Mouse (Mus musculus) liver, embryonic 11.5 days (tissue): ENCODE results near the gene Yeats4. TPM values are rescaled to one million over a fixed set of nuclear protein-coding genes. Genes with fewer than 3 reads are reported as not detected.

Source experiments
- ATAC-seq: fragments of 200-750 bp; cut with Nextera tagmentation; replicated peaks from 2 replicates; pipeline ENCODE4 v1.8.0; 2017; ENCODE audit warnings: moderate number of reproducible peaks, mild to moderate bottlenecking, moderate TSS enrichment, moderate library complexity; ENCODE audit not compliant: low FRiP score
- DNase-seq: peaks from one replicate; pipeline ENCODE4 v3.0.0-alpha.2; 2017; ENCODE audit warnings: low spot score
- H3K27ac ChIP-seq: fragments of 300-500 bp; sonication (generic); 2 replicates; pipeline ENCODE4 v1.5.1; 2014; ENCODE audit warnings: mild to moderate bottlenecking, low read depth, low read length, control low read depth
- H3K27me3 ChIP-seq: fragments of 300-500 bp; sonication (generic); replicated peaks from 2 replicates; pipeline ENCODE4 v1.6.1; 2014; ENCODE audit warnings: low read length, mixed read lengths; ENCODE audit not compliant: control insufficient read depth, insufficient read depth
- H3K36me3 ChIP-seq: fragments of 300-500 bp; sonication (generic); 2 replicates; pipeline ENCODE4 v1.6.1; 2014; ENCODE audit warnings: mild to moderate bottlenecking, low read length, moderate library complexity, mixed read lengths; ENCODE audit not compliant: control insufficient read depth, insufficient read depth
- H3K4me1 ChIP-seq: fragments of 300-500 bp; sonication (generic); replicated peaks from 2 replicates; pipeline ENCODE4 v1.6.1; 2014; ENCODE audit warnings: low read length, mixed read lengths; ENCODE audit not compliant: control insufficient read depth, insufficient read depth
- H3K4me2 ChIP-seq: fragments of 300-500 bp; sonication (generic); 2 replicates; pipeline ENCODE4 v1.6.1; 2014; ENCODE audit warnings: mild to moderate bottlenecking, control low read depth, moderate library complexity
- H3K4me3 ChIP-seq: fragments of 300-500 bp; sonication (generic); 2 replicates; pipeline ENCODE4 v1.5.1; 2014; ENCODE audit warnings: low read depth, low read length, control low read depth
- H3K9ac ChIP-seq: fragments of 300-500 bp; sonication (generic); 2 replicates; pipeline ENCODE4 v1.6.1; 2014; ENCODE audit warnings: low read depth, low read length, control low read depth
- H3K9me3 ChIP-seq: fragments of 300-500 bp; sonication (generic); 2 replicates; pipeline ENCODE4 v1.6.1; 2016; ENCODE audit warnings: low read length, inconsistent platforms, mixed read lengths; ENCODE audit not compliant: control insufficient read depth
- WGBS: fragments of 180-500 bp; shearing (Covaris S2); extraction: QIAGEN DNeasy Blood & Tissue Kit; methylation state at CpG from one replicate; pipeline ENCODE4 v1.1.7; 2014; 5-methylcytosine and 5-hydroxymethylcytosine counted together
- polyA plus RNA-seq: library from polyadenylated mRNA; unstranded; fragments of >200 nt; fragmentation: Nextera tagmentation; extraction: Ambion mirVana; gene quantifications from 2 replicates; pipeline ENCODE4 v1.2.1, GENCODE M21; 2014

Yeats4 gene
- polyA plus RNA-seq, 1 experiment from 2014 or later = 83.2 TPM

- no peaks in the 10 kb centered on the region for H3K9me3 ChIP-seq
- no peak overlapping the region for H3K4me3 ChIP-seq
- WGBS = 82% methylated on average over 12 of the region's 12 CpGs
- H3K4me1 ChIP-seq = no peaks in the 10 kb centered on the region; the same call in 1 of the 2 replicates
- no peaks in the 10 kb centered on the region for H3K27me3 ChIP-seq
- no peak overlapping the region for H3K4me2 ChIP-seq
- no peak for DNase-seq
- no peak overlapping the region for H3K27ac ChIP-seq
- no peak overlapping the region for H3K9ac ChIP-seq
- H3K36me3 ChIP-seq = no peaks in the 10 kb centered on the region
- ATAC-seq = no peak
Observed at GRCm38 (mm10) chr10:117195005-117195404, 29.3 kb downstream of the Yeats4 start.

- H3K4me1 ChIP-seq = no peaks in the 10 kb centered on the region; the same call in 1 of the 2 replicates
- H3K4me3 ChIP-seq = no peak overlapping the region
- no peaks in the 10 kb centered on the region for H3K27me3 ChIP-seq
- no peak overlapping the region for H3K4me2 ChIP-seq
- 86% methylated on average over 5 of the region's 5 CpGs for WGBS
- ATAC-seq (no peak), DNase-seq (no peak)
- H3K36me3 ChIP-seq = no peaks in the 10 kb centered on the region
- H3K9ac ChIP-seq = no peak overlapping the region
- H3K27ac ChIP-seq = no peak overlapping the region
- H3K9me3 ChIP-seq = no peaks in the 10 kb centered on the region
Observed at GRCm38 (mm10) chr10:117193364-117193763, 30.9 kb downstream of the Yeats4 start.

- no peaks in the 10 kb centered on the region for H3K9me3 ChIP-seq
- no peak overlapping the region for H3K4me2 ChIP-seq
- 45% methylated on average over 9 of the region's 9 CpGs for WGBS
- no peak for DNase-seq
- H3K27me3 ChIP-seq = no peaks in the 10 kb centered on the region
- 0 out of 2 replicates have a peak, but pooled peaks cover 3% of the 10 kb centered on the region for H3K4me1 ChIP-seq
- H3K36me3 ChIP-seq = no peaks in the 10 kb centered on the region
- ATAC-seq = no peak
- H3K27ac ChIP-seq = no peak overlapping the region
- H3K4me3 ChIP-seq = no peak overlapping the region
- no peak overlapping the region for H3K9ac ChIP-seq
Observed at GRCm38 (mm10) chr10:117185399-117186089, 38.8 kb downstream of the Yeats4 start.

- Histone ChIP-seq H3K4me3 (no peak overlapping the region), H3K4me2 (no peak overlapping the region), H3K36me3 (no peaks in the 10 kb centered on the region), H3K27ac (no peak overlapping the region), H3K27me3 (no peaks in the 10 kb centered on the region), H3K4me1 (0 out of 2 replicates have a peak, but pooled peaks cover 3% of the 10 kb centered on the region), H3K9ac (no peak overlapping the region), H3K9me3 (no peaks in the 10 kb centered on the region)
- DNase-seq (no peak), ATAC-seq (no peak)
- 42% methylated on average over 3 of the region's 3 CpGs for WGBS
Observed at GRCm38 (mm10) chr10:117181098-117181497, 43.2 kb downstream of the Yeats4 start.

GRCm38 (mm10) chr10:117174645-117175044 is 49.7 kb downstream of the Yeats4 start:
- no peak for DNase-seq
- 56% methylated on average over 12 of the region's 12 CpGs for WGBS

GRCm38 (mm10) chr10:117173566-117174438 is 50.5 kb downstream of the Yeats4 start:
- no peak for DNase-seq
- H3K9ac ChIP-seq = no peak overlapping the region
- H3K4me1 ChIP-seq = peaks cover 10% of the 10 kb centered on the region; the same call in 1 of the 2 replicates
- no peak overlapping the region for H3K4me3 ChIP-seq
- peak overlapping the region; percentile 50 for H3K4me2 ChIP-seq
- H3K9me3 ChIP-seq = no peaks in the 10 kb centered on the region
- no peaks in the 10 kb centered on the region for H3K36me3 ChIP-seq
- WGBS = 44% methylated on average over 12 of the region's 13 CpGs
- no peaks in the 10 kb centered on the region for H3K27me3 ChIP-seq
- ATAC-seq = peak; percentile 75
- no peak overlapping the region for H3K27ac ChIP-seq

More at GRCm38 (mm10) chr10:117174645-117175044, 49.7 kb downstream of the Yeats4 start:
- Histone ChIP-seq H3K27ac (peak overlapping the region; percentile 16; the same call in 1 of the 2 replicates), H3K4me3 (no peak overlapping the region), H3K4me1 (peaks cover 10% of the 10 kb centered on the region; the same call in 1 of the 2 replicates), H3K27me3 (no peaks in the 10 kb centered on the region), H3K9me3 (no peaks in the 10 kb centered on the region), H3K4me2 (peak overlapping the region; percentile 49), H3K9ac (no peak overlapping the region), H3K36me3 (no peaks in the 10 kb centered on the region)
- no peak for ATAC-seq

- no peak for ATAC-seq
- Histone ChIP-seq H3K4me1 (peaks cover 10% of the 10 kb centered on the region; the same call in 1 of the 2 replicates), H3K4me2 (no peak overlapping the region), H3K27me3 (no peaks in the 10 kb centered on the region), H3K4me3 (no peak overlapping the region), H3K27ac (no peak overlapping the region), H3K36me3 (no peaks in the 10 kb centered on the region), H3K9ac (no peak overlapping the region), H3K9me3 (no peaks in the 10 kb centered on the region)
- no peak for DNase-seq
- 93% methylated on average over 1 of the region's 1 CpGs for WGBS
Observed at GRCm38 (mm10) chr10:117173111-117173510, 51.2 kb downstream of the Yeats4 start.

GRCm38 (mm10) chr10:117172069-117172468 is 52.2 kb downstream of the Yeats4 start:
- H3K9me3 ChIP-seq = no peaks in the 10 kb centered on the region
- 43% methylated on average over 3 of the region's 3 CpGs for WGBS
- H3K4me2 ChIP-seq = no peak overlapping the region
- ATAC-seq (no peak), DNase-seq (no peak)
- no peak overlapping the region for H3K4me3 ChIP-seq
- H3K36me3 ChIP-seq = no peaks in the 10 kb centered on the region
- peaks cover 14% of the 10 kb centered on the region; the same call in 1 of the 2 replicates for H3K4me1 ChIP-seq
- no peak overlapping the region for H3K9ac ChIP-seq
- no peaks in the 10 kb centered on the region for H3K27me3 ChIP-seq
- H3K27ac ChIP-seq = no peak overlapping the region
